Mouse (Mus musculus) ES-Bruce4 (cell line): ENCODE measurements at regions not wholly inside any gene's neighbourhood (a gene's known extent, or its start where the extent isn't known, plus 50 kb on each side); places are given as distances from the start of the nearest gene placed in this dataset.

ENCODE experiments used
- CTCF ChIP-seq: IDR thresholded peaks from one replicate; pipeline ENCODE4 v1.8.1; 2011; ENCODE audit warnings: low read depth, low read length
- POLR2A ChIP-seq: IDR thresholded peaks from one replicate; pipeline ENCODE4 v1.8.1; 2011; ENCODE audit warnings: low read length; ENCODE audit not compliant: insufficient read depth

DNA sequence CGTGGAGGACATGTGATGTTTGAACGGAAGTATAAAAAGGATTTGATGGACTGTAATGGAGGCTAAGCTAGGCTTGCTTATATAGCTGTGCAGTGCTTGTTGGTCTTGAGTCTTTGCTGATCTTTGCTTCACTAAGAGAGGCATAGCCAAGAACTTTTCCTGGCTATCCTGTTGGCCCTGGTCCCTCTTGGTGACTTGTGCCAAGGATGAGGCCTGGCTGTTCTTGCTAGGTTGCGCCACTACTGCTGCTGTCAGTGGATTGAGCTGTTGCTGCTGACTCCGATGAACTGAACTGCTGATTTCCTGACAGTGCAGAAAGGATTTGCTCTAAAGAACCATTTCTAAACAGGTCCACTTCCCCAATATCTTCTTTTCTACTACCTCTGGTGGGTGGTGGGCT, 167.9 kb upstream of the Rgmb start:
- TF ChIP-seq CTCF: no peak
- no peak for TF ChIP-seq POLR2A
